Mouse (Mus musculus): ENCODE results near the gene Qars. TPM values are rescaled to one million over a fixed set of nuclear protein-coding genes. Genes with fewer than 3 reads are reported as not detected.

Qars gene
- total RNA-seq (2023) = 183 TPM

GRCm38 (mm10) chr9:108507619-108508434 is at the start of gene Qars:
Gene Qars, plus strand, starts transcription at chr9:108507706.

GRCm38 (mm10) chr9:108460319-108461178 is 47.0 kb upstream of the Qars start, which contains the start of gene Ccdc71:
Gene Ccdc71, plus strand, starts transcription at chr9:108460527.

GRCm38 (mm10) chr9:108461181-108461631 is 46.3 kb upstream of the Qars start, which contains the start of gene Klhdc8b:
Gene Klhdc8b, minus strand, starts transcription at chr9:108461581.

GRCm38 (mm10) chr9:108479721-108480351 is 27.7 kb upstream of the Qars start, which contains the start of gene Lamb2:
Gene Lamb2, plus strand, starts transcription at chr9:108479736.

GRCm38 (mm10) chr9:108490559-108491285 is 16.8 kb upstream of the Qars start, which contains the start of gene Usp19:
Gene Usp19, plus strand, starts transcription at chr9:108490602.

GRCm38 (mm10) chr9:108516380-108517251 is 9.1 kb downstream of the Qars start, which contains the start of gene Qrich1:
Gene Qrich1, plus strand, starts transcription at chr9:108516806.

GRCm38 (mm10) chr9:108560227-108560841 is 52.8 kb downstream of the Qars start, which contains the start of gene Impdh2:
Gene Impdh2, plus strand, starts transcription at chr9:108560286.

Other genes with a start within 250 kb of the Qars start
- gene Dag1, start 243.7 kb upstream of the Qars start, total RNA-seq (2023) = 33.8 TPM
- 3.4 TPM for gene Nicn1, start 217.3 kb upstream of the Qars start, total RNA-seq (2023)
- 2.9 TPM for gene Amt, start 210.9 kb upstream of the Qars start, total RNA-seq (2023)
- gene Rhoa, start 201.6 kb upstream of the Qars start, total RNA-seq (2023) = 365 TPM
- 8.1 TPM for gene Tcta, start 201.5 kb upstream of the Qars start, total RNA-seq (2023)
- gene Gpx1, start 168.8 kb upstream of the Qars start, total RNA-seq (2023) = 217 TPM
- gene Usp4, start 159.9 kb upstream of the Qars start, total RNA-seq (2023) = 150 TPM
- gene 1700102P08Rik, start 114.9 kb upstream of the Qars start, total RNA-seq (2023) = 5.4 TPM
- not detected for gene Ccdc36, start 79.2 kb upstream of the Qars start, total RNA-seq (2023)
- not detected for gene BC048562, start 71.2 kb upstream of the Qars start, total RNA-seq (2023)
- 35.5 TPM for gene Ccdc71, start 47.2 kb upstream of the Qars start, total RNA-seq (2023)
- gene Klhdc8b, start 46.1 kb upstream of the Qars start, total RNA-seq (2023) = 5.8 TPM
- gene Lamb2, start 28.0 kb upstream of the Qars start, total RNA-seq (2023) = 0.15 TPM
- 285 TPM for gene Usp19, start 17.1 kb upstream of the Qars start, total RNA-seq (2023)
- 225 TPM for gene Qrich1, start 9.1 kb downstream of the Qars start, total RNA-seq (2023)
- 196 TPM for gene Impdh2, start 52.6 kb downstream of the Qars start, total RNA-seq (2023)
- gene Ndufaf3, start 59.7 kb downstream of the Qars start, total RNA-seq (2023) = 22.9 TPM
- gene Dalrd3, start 62.2 kb downstream of the Qars start, total RNA-seq (2023) = 55.2 TPM
- 29.0 TPM for gene Wdr6, start 71.0 kb downstream of the Qars start, total RNA-seq (2023)
- gene P4htm, start 90.0 kb downstream of the Qars start, total RNA-seq (2023) = 9.7 TPM
- gene Arih2, start 141.7 kb downstream of the Qars start, total RNA-seq (2023) = 133 TPM
- 25.3 TPM for gene Slc25a20, start 154.4 kb downstream of the Qars start, total RNA-seq (2023)
- 10.3 TPM for gene Prkar2a, start 181.6 kb downstream of the Qars start, total RNA-seq (2023)